Mouse (Mus musculus): Measurements from ENCODE around the gene Cux1. TPM values are rescaled to one million over a fixed set of nuclear protein-coding genes. Genes with fewer than 3 reads are reported as not detected.

Gene Cux1
- polyA plus RNA-seq, 1 experiment from 2014 or later: 130 TPM

DNA sequence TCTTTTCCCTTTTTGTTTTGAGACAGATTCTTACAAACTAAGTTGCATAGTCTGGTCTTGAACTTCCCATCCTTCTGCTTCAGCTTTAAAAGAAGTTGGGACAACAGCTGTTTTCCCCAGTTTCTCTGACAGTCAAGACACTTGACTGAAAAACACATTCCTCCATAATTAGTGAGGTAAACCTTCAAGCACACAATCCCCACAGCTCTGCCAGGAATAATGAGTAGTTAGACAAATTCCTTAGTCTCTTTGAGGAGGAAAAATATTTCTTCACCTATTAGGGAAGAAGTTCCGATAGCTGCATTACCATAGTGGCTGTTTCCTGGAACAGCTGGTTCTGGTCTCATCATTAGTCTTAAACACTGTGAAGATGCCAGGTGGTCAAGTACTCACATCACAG lies 233.2 kb downstream of the Cux1 start:
- no peak overlapping the region for H3K4me3 ChIP-seq (ENCODE audit: low read depth, low read length)
- no peak overlapping the region for H3K9ac ChIP-seq (ENCODE audit: low read length)
- no peaks in the 10 kb centered on the region for H3K4me1 ChIP-seq (ENCODE audit: control insufficient read depth, insufficient read depth, low read length)
- no peaks in the 10 kb centered on the region for H3K27me3 ChIP-seq (ENCODE audit: control insufficient read depth, insufficient read depth, low read length)
- no peak overlapping the region for H3K4me2 ChIP-seq
- ATAC-seq (ENCODE audit: low FRiP score) (no peak), DNase-seq (ENCODE audit: low spot score, missing footprints) (no peak)
- 96% methylated on average over 1 of the region's 1 CpGs for WGBS
- no peaks in the 10 kb centered on the region for H3K9me3 ChIP-seq (ENCODE audit: control insufficient read depth, low read length)
- H3K27ac ChIP-seq (ENCODE audit: low read depth, low read length): no peak overlapping the region
- peaks cover 24% of the 10 kb centered on the region; the same call in 1 of the 2 replicates for H3K36me3 ChIP-seq (ENCODE audit: control insufficient read depth, insufficient read depth, low read length)

DNA sequence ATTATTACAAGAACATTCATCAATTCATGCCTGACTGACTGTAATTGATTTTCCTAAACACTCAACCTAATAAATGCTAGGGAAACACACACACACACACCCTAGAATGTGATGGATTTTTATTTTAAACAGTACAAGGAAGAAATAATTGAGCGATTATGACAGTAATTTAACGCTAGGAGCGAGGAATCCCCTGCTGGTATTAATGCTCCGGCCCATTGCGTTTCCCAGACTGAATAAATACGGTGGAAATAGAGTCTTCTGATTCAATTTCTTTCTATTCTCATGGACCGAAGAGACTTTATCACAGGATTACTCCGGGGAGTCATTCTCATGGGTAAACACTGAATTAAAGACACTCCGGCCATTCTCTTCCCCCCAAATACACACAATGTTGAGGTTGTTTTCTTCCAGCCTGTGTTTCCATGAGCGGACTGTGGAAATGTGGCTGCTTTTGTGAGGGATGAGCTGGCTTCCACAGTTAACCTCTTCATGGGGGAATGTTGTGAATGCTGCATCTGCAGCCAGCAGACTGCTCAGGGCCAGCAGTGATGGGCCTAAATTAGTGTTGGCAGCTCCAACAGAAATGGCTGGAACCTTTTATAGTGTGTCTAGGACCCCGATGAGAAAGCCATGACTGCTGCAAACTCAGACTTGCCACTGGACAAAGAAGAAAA lies 234.4 kb downstream of the Cux1 start:
- Histone ChIP-seq H3K4me2 (no peak overlapping the region), H3K4me3 (ENCODE audit: low read depth, low read length) (no peak overlapping the region), H3K27ac (ENCODE audit: low read depth, low read length) (peak overlapping the region; percentile 20; the same call in 1 of the 2 replicates), H3K9me3 (ENCODE audit: control insufficient read depth, low read length) (no peaks in the 10 kb centered on the region), H3K27me3 (ENCODE audit: control insufficient read depth, insufficient read depth, low read length) (no peaks in the 10 kb centered on the region), H3K9ac (ENCODE audit: low read length) (no peak overlapping the region), H3K36me3 (ENCODE audit: control insufficient read depth, insufficient read depth, low read length) (peaks cover 20% of the 10 kb centered on the region; the same call in 1 of the 2 replicates), H3K4me1 (ENCODE audit: control insufficient read depth, insufficient read depth, low read length) (no peaks in the 10 kb centered on the region)
- 89% methylated on average over 11 of the region's 11 CpGs for WGBS
- ATAC-seq (ENCODE audit: low FRiP score): no peak
- no peak for DNase-seq (ENCODE audit: low spot score, missing footprints)

DNA sequence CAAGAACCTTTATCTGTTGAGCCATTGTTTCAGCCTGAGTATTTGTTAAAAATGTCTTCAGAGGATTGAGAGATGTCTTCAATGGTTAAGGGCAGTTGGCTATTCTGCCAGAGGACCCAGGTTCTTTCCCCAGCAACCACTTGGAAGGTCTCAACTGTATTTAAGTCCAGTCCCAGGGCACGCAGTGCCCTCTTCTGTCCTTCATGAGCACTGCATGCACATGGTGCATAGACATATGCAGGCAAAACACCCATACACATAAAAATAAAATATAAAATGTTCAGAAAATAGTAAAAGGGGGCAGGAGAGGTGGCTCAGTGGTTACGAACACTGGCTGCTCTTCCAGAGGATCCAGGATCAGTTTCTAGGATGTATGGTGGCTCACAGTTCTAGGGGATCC lies 239.6 kb downstream of the Cux1 start:
- Histone ChIP-seq H3K4me1 (ENCODE audit: control insufficient read depth, insufficient read depth, low read length) (no peaks in the 10 kb centered on the region), H3K4me3 (ENCODE audit: low read depth, low read length) (no peak overlapping the region), H3K36me3 (ENCODE audit: control insufficient read depth, insufficient read depth, low read length) (peaks cover 13% of the 10 kb centered on the region; the same call in 1 of the 2 replicates), H3K27ac (ENCODE audit: low read depth, low read length) (no peak overlapping the region), H3K4me2 (no peak overlapping the region), H3K9ac (ENCODE audit: low read length) (no peak overlapping the region), H3K9me3 (ENCODE audit: control insufficient read depth, low read length) (no peaks in the 10 kb centered on the region), H3K27me3 (ENCODE audit: control insufficient read depth, insufficient read depth, low read length) (no peaks in the 10 kb centered on the region)
- DNase-seq (ENCODE audit: low spot score, missing footprints): no peak
- ATAC-seq (ENCODE audit: low FRiP score): no peak
- WGBS: 94% methylated on average over 2 of the region's 2 CpGs

DNA sequence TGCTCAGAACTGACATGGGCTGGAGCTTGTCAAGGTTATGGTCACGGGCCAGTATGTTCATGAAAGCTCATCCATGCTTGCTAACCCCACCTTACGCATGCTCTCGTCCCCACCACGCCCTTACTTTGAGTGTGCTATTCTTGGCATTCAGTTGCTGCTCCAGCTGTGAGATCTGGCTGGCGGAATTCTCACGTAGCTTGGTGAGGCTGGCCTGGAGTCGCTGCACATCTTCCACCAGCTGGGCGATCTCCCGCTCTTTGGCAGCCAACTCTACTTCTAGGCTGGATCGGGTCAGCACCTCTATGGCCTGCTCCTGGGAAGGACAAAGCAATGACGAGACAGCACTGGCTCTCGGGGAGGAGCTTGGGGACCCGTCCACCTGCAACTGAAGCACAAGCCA lies 240.7 kb downstream of the Cux1 start:
- Histone ChIP-seq H3K27ac (ENCODE audit: low read depth, low read length) (no peak overlapping the region), H3K9ac (ENCODE audit: low read length) (no peak overlapping the region), H3K27me3 (ENCODE audit: control insufficient read depth, insufficient read depth, low read length) (no peaks in the 10 kb centered on the region), H3K4me2 (no peak overlapping the region), H3K4me3 (ENCODE audit: low read depth, low read length) (no peak overlapping the region), H3K36me3 (ENCODE audit: control insufficient read depth, insufficient read depth, low read length) (peaks cover 10% of the 10 kb centered on the region; the same call in 1 of the 2 replicates), H3K9me3 (ENCODE audit: control insufficient read depth, low read length) (no peaks in the 10 kb centered on the region), H3K4me1 (ENCODE audit: control insufficient read depth, insufficient read depth, low read length) (no peaks in the 10 kb centered on the region)
- DNase-seq (ENCODE audit: low spot score, missing footprints) (no peak), ATAC-seq (ENCODE audit: low FRiP score) (no peak)
- WGBS: 95% methylated on average over 13 of the region's 13 CpGs

DNA sequence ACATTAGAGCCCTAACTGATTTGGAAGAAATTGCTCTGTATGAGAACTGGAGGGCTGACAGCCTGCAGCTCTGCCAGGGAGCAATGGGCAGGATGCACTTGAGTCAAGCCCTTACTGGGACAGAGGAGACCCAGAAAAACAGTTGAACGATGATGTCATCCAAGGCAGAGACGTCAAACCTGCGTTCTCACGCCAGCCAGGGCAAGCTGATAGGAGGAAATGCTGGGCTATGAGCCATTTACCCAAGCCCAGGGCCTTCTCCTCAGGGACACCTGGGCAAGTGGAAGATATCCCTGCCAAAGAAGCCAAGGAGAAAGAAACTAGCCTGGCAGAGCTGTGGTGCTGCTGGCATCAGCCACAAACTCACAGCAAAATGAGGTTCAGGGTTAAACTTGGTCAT lies 242.8 kb downstream of the Cux1 start:
- ATAC-seq (ENCODE audit: low FRiP score) (no peak), DNase-seq (ENCODE audit: low spot score, missing footprints) (no peak)
- H3K4me3 ChIP-seq (ENCODE audit: low read depth, low read length): no peak overlapping the region
- H3K27me3 ChIP-seq (ENCODE audit: control insufficient read depth, insufficient read depth, low read length): no peaks in the 10 kb centered on the region
- H3K9me3 ChIP-seq (ENCODE audit: control insufficient read depth, low read length): no peaks in the 10 kb centered on the region
- H3K9ac ChIP-seq (ENCODE audit: low read length): no peak overlapping the region
- no peaks in the 10 kb centered on the region for H3K4me1 ChIP-seq (ENCODE audit: control insufficient read depth, insufficient read depth, low read length)
- H3K27ac ChIP-seq (ENCODE audit: low read depth, low read length): no peak overlapping the region
- H3K4me2 ChIP-seq: no peak overlapping the region
- H3K36me3 ChIP-seq (ENCODE audit: control insufficient read depth, insufficient read depth, low read length): peaks cover 6% of the 10 kb centered on the region; the same call in 1 of the 2 replicates
- 83% methylated on average over 4 of the region's 4 CpGs for WGBS

DNA sequence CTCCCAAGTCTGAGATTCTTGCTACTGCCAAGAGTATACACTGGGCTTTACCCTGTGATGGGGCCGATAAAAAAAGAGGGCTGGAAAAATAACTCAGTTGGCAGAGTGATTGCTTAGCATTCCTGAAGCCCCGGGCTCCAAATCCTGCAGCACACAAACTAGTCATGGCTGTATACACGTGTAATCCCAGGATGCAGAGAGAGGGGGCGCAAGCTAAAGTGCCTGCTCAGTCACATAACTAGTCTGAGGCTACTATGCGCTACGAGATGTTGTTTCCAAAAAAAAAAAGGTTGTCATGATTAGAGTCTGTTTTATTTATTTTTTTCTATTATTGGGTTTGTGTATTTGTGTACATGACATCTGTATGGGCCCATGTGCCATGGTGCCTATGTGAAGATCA lies 245.9 kb downstream of the Cux1 start:
- 88% methylated on average over 6 of the region's 6 CpGs for WGBS
- no peak overlapping the region for H3K4me3 ChIP-seq (ENCODE audit: low read depth, low read length)

DNA sequence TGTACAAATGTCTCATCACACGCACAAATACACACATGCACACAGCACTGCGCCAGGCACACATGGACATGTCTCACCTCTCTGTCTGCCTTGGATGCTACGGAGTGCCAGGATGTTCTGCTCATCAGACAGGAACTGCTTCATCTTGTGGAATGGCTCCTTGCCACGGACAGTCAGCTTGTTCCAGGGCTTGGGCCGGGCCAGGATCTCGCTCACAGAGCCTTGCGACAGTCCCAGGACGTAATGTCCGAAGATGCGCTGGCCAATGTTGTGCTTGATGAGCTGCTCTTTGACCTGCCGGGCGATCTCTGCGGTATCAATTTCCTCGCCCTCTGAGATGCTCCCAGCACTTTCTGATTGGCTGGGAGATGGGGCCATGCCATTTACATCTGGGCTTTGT lies 254.7 kb downstream of the Cux1 start:
- ATAC-seq (ENCODE audit: low FRiP score) (no peak), DNase-seq (ENCODE audit: low spot score, missing footprints) (no peak)
- Histone ChIP-seq H3K4me1 (ENCODE audit: control insufficient read depth, insufficient read depth, low read length) (no peaks in the 10 kb centered on the region), H3K9ac (ENCODE audit: low read length) (no peak overlapping the region), H3K4me2 (no peak overlapping the region), H3K4me3 (ENCODE audit: low read depth, low read length) (no peak overlapping the region), H3K36me3 (ENCODE audit: control insufficient read depth, insufficient read depth, low read length) (peaks cover 30% of the 10 kb centered on the region), H3K9me3 (ENCODE audit: control insufficient read depth, low read length) (no peaks in the 10 kb centered on the region), H3K27ac (ENCODE audit: low read depth, low read length) (no peak overlapping the region), H3K27me3 (ENCODE audit: control insufficient read depth, insufficient read depth, low read length) (no peaks in the 10 kb centered on the region)
- WGBS: 95% methylated on average over 14 of the region's 14 CpGs

More for the DNA sequence above, 245.9 kb downstream of the Cux1 start:
- Histone ChIP-seq H3K36me3 (ENCODE audit: control insufficient read depth, insufficient read depth, low read length) (peaks cover 6% of the 10 kb centered on the region), H3K27me3 (ENCODE audit: control insufficient read depth, insufficient read depth, low read length) (no peaks in the 10 kb centered on the region), H3K4me2 (no peak overlapping the region), H3K27ac (ENCODE audit: low read depth, low read length) (no peak overlapping the region), H3K4me1 (ENCODE audit: control insufficient read depth, insufficient read depth, low read length) (no peaks in the 10 kb centered on the region), H3K9me3 (ENCODE audit: control insufficient read depth, low read length) (no peaks in the 10 kb centered on the region), H3K9ac (ENCODE audit: low read length) (no peak overlapping the region)
- DNase-seq (ENCODE audit: low spot score, missing footprints) (no peak), ATAC-seq (ENCODE audit: low FRiP score) (no peak)

DNA sequence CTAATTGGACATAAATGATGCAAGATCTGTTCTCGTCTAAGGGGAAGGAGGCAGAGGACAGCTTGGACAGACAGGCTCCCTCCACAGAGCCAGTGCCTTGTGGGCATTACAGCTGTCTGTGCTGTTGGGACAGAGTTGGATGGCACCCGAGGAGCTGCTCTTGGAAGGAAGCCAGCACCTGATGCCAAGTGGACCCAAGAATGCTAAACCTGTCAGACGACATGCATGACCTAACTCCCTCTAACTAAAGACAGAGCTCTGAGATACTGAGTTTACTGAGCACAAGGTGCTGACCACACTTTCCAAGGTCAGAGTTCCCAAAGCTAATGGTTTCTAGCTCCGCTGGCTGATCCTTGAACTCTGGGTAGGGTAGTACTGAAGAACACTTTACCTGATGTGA lies 255.1 kb downstream of the Cux1 start:
- H3K4me1 ChIP-seq (ENCODE audit: control insufficient read depth, insufficient read depth, low read length): no peaks in the 10 kb centered on the region
- H3K4me2 ChIP-seq: no peak overlapping the region
- H3K27me3 ChIP-seq (ENCODE audit: control insufficient read depth, insufficient read depth, low read length): no peaks in the 10 kb centered on the region
- no peak overlapping the region for H3K27ac ChIP-seq (ENCODE audit: low read depth, low read length)
- no peak for ATAC-seq (ENCODE audit: low FRiP score)
- H3K9me3 ChIP-seq (ENCODE audit: control insufficient read depth, low read length): no peaks in the 10 kb centered on the region
- WGBS: 96% methylated on average over 4 of the region's 4 CpGs
- no peak for DNase-seq (ENCODE audit: low spot score, missing footprints)
- peaks cover 33% of the 10 kb centered on the region for H3K36me3 ChIP-seq (ENCODE audit: control insufficient read depth, insufficient read depth, low read length)
- no peak overlapping the region for H3K4me3 ChIP-seq (ENCODE audit: low read depth, low read length)
- H3K9ac ChIP-seq (ENCODE audit: low read length): no peak overlapping the region

DNA sequence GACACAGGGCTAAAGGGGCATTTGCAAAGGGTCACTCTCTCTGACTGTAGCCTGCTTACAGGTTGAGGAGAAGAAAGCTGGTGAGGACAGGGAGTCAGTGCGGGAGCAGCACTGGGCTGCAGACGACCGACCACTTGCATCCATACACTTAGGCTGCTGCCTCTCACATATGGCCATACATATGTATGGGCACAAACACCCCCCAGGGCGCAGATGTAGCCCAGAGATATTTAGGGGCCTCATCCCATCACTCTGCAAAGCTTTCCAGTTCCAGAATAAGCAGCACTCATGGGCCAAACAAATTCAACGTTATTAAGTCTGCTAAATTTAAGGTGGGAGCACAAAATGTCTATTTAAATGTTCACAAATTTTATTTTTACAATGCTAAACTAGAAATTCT lies 261.0 kb downstream of the Cux1 start:
- no peaks in the 10 kb centered on the region for H3K4me1 ChIP-seq (ENCODE audit: control insufficient read depth, insufficient read depth, low read length)
- no peaks in the 10 kb centered on the region for H3K9me3 ChIP-seq (ENCODE audit: control insufficient read depth, low read length)
- no peak for DNase-seq (ENCODE audit: low spot score, missing footprints)
- no peak overlapping the region for H3K27ac ChIP-seq (ENCODE audit: low read depth, low read length)
- H3K4me2 ChIP-seq: no peak overlapping the region
- WGBS: 85% methylated on average over 5 of the region's 5 CpGs
- H3K4me3 ChIP-seq (ENCODE audit: low read depth, low read length): no peak overlapping the region
- no peak overlapping the region for H3K9ac ChIP-seq (ENCODE audit: low read length)
- H3K27me3 ChIP-seq (ENCODE audit: control insufficient read depth, insufficient read depth, low read length): no peaks in the 10 kb centered on the region
- peaks cover 40% of the 10 kb centered on the region for H3K36me3 ChIP-seq (ENCODE audit: control insufficient read depth, insufficient read depth, low read length)
- no peak for ATAC-seq (ENCODE audit: low FRiP score)

Data from midbrain, embryonic 11.5 days (tissue).